Mouse (Mus musculus): ENCODE data around the gene Hao2. TPM values are rescaled to one million over a fixed set of nuclear protein-coding genes. Genes with fewer than 3 reads are reported as not detected.

Hao2 gene
- not detected for total RNA-seq (2023)

GRCm38 (mm10) chr3:98893057-98893772, at the start of gene Hao2:
Hao2 (minus strand) TSS chr3:98893239.

DNA sequence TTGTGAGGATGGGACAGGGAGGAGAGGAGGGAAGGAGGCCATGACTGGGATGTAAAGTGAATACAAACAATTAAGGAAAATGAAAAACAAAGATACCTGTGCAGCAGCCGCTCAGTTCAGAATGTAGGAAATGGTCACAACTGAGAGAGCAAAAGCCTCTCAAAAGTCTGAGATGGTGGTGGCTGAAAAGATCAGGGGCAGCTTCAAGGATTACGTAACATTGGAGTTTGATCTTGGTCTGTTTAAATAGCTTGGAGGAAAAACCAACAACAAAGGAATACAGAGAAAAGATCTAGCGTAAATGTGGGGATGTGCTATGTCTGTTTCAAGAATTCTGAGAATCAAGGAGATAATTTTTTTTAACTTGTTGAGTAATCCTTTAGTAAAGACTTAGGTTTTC, 33.5 kb downstream of the Hao2 start, which contains the start of gene Hsd3b1:
Hsd3b1 (minus strand) TSS at position 219 of the 400 bp plus-strand sequence.

Other genes with a start within 250 kb of the Hao2 start
- not detected for gene Hsd3b2, start 168.7 kb downstream of the Hao2 start, total RNA-seq (2023)
- gene Hsd3b3, start 130.1 kb downstream of the Hao2 start, total RNA-seq (2023), result not detected
- not detected for gene Hsd3b6, start 78.8 kb downstream of the Hao2 start, total RNA-seq (2023)
- gene Hsd3b1, start 33.4 kb downstream of the Hao2 start, total RNA-seq (2023), result not detected
- 10 to 100 TPM; 11.8 to 12.6 TPM for gene Wars2, start 247.8 kb upstream of the Hao2 start, total RNA-seq (2023)

Measured in T-cell, adult 66 days (primary cell).